Mouse (Mus musculus) brain, embryonic 14.5 days (tissue): ENCODE data around the gene Sdr42e1.

Source experiments
- CTCF ChIP-seq: fragments of 200-500 bp; IDR thresholded peaks from 2 replicates; pipeline ENCODE4 v1.5.1; 2012; ENCODE audit warnings: inconsistent platforms, mild to moderate bottlenecking, moderate library complexity, borderline replicate concordance; ENCODE audit not compliant: insufficient read depth, insufficient read length; ENCODE audit errors: extremely low read depth
- POLR2A ChIP-seq: fragments of 200-500 bp; IDR thresholded peaks from 2 replicates; pipeline ENCODE4 v1.6.1; 2012; ENCODE audit warnings: mild to moderate bottlenecking, inconsistent platforms, borderline replicate concordance; ENCODE audit not compliant: poor library complexity, insufficient read depth, insufficient read length, severe bottlenecking; ENCODE audit errors: extremely low read depth

GRCm38 (mm10) chr8:117706141-117706540 is 32.7 kb upstream of the Sdr42e1 start:
- TF ChIP-seq POLR2A (no peak), CTCF (no peak)
